Mouse (Mus musculus) spleen, adult 12 weeks (tissue): ENCODE data around the gene Zkscan2.

Source experiments
- DNase-seq: peaks from one replicate; pipeline ENCODE4 v3.0.0; 2022; ENCODE audit warnings: low spot score

The Zkscan2 gene

DNA sequence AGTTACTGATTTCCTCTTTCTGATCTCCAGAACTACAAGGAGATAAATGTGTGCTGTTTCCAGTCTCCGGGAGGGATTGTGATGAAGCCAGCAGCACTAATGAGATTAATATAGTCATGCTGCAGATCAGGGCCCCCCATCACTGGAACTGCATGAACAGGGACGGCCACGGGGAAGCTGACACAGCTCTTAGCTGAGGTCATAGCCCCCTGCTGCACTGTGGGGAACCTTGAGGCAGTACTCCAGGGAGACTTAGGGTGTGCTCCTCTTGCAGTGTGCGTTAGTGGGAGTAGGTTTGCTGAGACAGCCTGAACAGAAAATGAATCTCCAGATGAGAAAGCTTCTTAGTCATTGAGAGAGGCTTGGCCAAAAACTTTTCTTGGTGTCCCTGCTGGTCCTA lies 69.0 kb downstream of the Zkscan2 start:
- no peak for DNase-seq

DNA sequence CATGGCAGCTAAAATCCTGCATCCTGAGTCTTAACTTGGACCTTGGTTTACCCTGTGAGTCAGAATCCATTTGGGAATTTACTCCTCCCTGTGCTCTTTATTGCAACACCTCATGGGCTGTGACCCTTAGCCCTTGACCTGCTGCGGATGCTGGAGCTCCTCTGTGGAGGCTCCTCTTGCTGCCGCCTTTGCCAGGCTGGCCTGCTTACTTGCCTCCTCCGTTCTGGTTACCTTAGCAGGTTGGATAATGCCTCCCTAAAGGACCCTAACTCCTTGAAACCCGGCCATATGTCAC lies 69.9 kb downstream of the Zkscan2 start:
- DNase-seq: no peak

DNA sequence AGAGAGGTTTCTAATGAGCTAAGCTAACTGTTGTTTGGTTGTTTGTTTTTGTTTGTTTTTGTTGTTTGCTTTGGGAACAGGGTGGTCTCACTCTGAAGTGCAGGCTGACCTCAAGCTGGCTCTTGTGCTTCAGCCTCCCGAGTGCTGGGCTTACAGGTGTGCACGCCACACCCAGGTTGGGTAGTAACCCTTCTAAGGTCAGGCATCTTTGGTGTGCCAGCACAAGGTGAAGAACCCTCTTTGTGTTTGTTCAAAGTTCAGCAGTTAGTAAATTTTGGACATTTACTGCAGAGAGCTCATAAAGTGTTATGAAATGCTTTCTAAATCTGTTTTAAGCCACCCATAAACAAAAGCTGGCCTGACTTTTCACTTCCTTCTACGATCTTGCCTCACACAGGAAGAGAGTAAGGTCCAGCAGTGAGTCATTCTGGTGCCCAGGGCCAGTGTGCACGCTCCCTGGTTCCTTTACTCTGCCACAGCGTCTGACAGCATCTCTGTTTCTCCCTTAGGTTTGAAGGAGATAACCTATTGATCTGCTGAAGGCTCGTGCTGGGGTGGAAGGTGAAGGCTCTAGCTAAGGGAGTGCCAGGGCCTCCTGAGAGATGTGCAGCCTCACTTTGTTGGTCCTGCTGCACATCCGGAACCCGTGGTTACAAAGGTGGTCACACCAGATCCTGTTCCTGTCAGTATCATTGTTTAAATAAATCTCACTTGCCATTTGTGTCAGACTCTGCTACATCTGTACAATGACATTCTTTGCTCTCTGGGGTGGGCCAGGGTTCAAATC lies 70.4 kb downstream of the Zkscan2 start:
- DNase-seq: no peak
